In genomic region chr2:103084451-103084850, GRCm38 (mm10) we compare ENCODE assay signal across 10 mouse cellular contexts. TPM values are rescaled to one million over a fixed set of nuclear protein-coding genes. Genes with fewer than 3 reads are reported as not detected.
DNase-seq lines count a peak whose midpoint lies in the region; ATAC-seq and TF ChIP-seq lines count a peak whose summit lies in the region.
"Had no signal": no experiment of that assay in that cellular context is flagged by ENCODE, and none has a peak within 500 bp of the region (broad histone marks: within the 10 kb centered on the region; RNA-seq: fewer than 3 reads in every experiment).

No protein-coding gene starts in this region.

- H3K27ac ChIP-seq in heart, postnatal 0 days (ENCODE audit: low read depth), result no peak overlapping the region
- H3K27ac ChIP-seq in midbrain, embryonic 11.5 days (ENCODE audit: low read depth, low read length), result no peak overlapping the region
- H3K27ac ChIP-seq in midbrain, embryonic 13.5 days, result no peak overlapping the region
- H3K27ac ChIP-seq in forebrain, embryonic 11.5 days (ENCODE audit: low read depth, low read length), result no peak overlapping the region
- H3K27ac ChIP-seq: hindbrain, embryonic 15.5 days had no signal

- H3K9me3 ChIP-seq in heart, postnatal 0 days (replicated peaks; ENCODE audit: control insufficient read depth, low read length), result no peaks in the 10 kb centered on the region
- no peaks in the 10 kb centered on the region for H3K9me3 ChIP-seq in midbrain, embryonic 11.5 days (ENCODE audit: control insufficient read depth, low read length)
- no peaks in the 10 kb centered on the region for H3K9me3 ChIP-seq in midbrain, embryonic 13.5 days
- no peaks in the 10 kb centered on the region for H3K9me3 ChIP-seq in forebrain, embryonic 11.5 days (ENCODE audit: control insufficient read depth, low read length)
- H3K9me3 ChIP-seq: hindbrain, embryonic 15.5 days; megakaryocyte, embryonic 14.5 days had no signal

- H3K4me1 ChIP-seq in heart, postnatal 0 days (ENCODE audit: control insufficient read depth, insufficient read depth), result no peaks in the 10 kb centered on the region
- H3K4me1 ChIP-seq in midbrain, embryonic 11.5 days (ENCODE audit: control insufficient read depth, insufficient read depth, low read length), result no peaks in the 10 kb centered on the region
- 0 out of 2 replicates have a peak, but pooled peaks cover under 1% of the 10 kb centered on the region for H3K4me1 ChIP-seq in midbrain, embryonic 13.5 days (replicated peaks)
- H3K4me1 ChIP-seq in forebrain, embryonic 11.5 days (replicated peaks; ENCODE audit: control insufficient read depth, insufficient read depth, low read length), result 0 out of 2 replicates have a peak, but pooled peaks cover under 1% of the 10 kb centered on the region
- H3K4me1 ChIP-seq: hindbrain, embryonic 15.5 days; megakaryocyte, embryonic 14.5 days had no signal

- H3K27me3 ChIP-seq in heart, postnatal 0 days (ENCODE audit: control insufficient read depth, insufficient read depth, low read length), result no peaks in the 10 kb centered on the region
- H3K27me3 ChIP-seq in midbrain, embryonic 11.5 days (ENCODE audit: control insufficient read depth, insufficient read depth, low read length), result no peaks in the 10 kb centered on the region
- no peaks in the 10 kb centered on the region for H3K27me3 ChIP-seq in midbrain, embryonic 13.5 days
- H3K27me3 ChIP-seq in forebrain, embryonic 11.5 days (ENCODE audit: control insufficient read depth, insufficient read depth, low read length), result no peaks in the 10 kb centered on the region
- H3K27me3 ChIP-seq: hindbrain, embryonic 15.5 days; megakaryocyte, embryonic 14.5 days had no signal

- H3K9ac ChIP-seq in heart, postnatal 0 days (replicated peaks; ENCODE audit: low read depth, low read length), result no peak overlapping the region
- H3K9ac ChIP-seq in midbrain, embryonic 11.5 days (ENCODE audit: low read length), result no peak overlapping the region
- H3K9ac ChIP-seq in midbrain, embryonic 13.5 days (replicated peaks), result no peak overlapping the region
- no peak overlapping the region for H3K9ac ChIP-seq in forebrain, embryonic 11.5 days (ENCODE audit: low read length)
- H3K9ac ChIP-seq: hindbrain, embryonic 15.5 days had no signal

- DNase-seq in heart, postnatal 0 days (ENCODE audit: low spot score), result peak; percentile 39
- no peak for DNase-seq in heart, adult 11 months
- DNase-seq in midbrain, embryonic 11.5 days (ENCODE audit: low spot score, missing footprints), result peak; percentile 89
- peak; percentile 22 for DNase-seq in Muller cell, postnatal 12 days (ENCODE audit: inconsistent ontology term)
- DNase-seq in lung, postnatal 36 days, result peak; percentile 44
- no peak for DNase-seq in adrenal gland, adult 2 months
- DNase-seq in forebrain, embryonic 11.5 days (ENCODE audit: low spot score), result no peak

- 51% methylated on average over 5 of the region's 5 CpGs for WGBS in heart, postnatal 0 days
- WGBS in midbrain, embryonic 11.5 days, result 64% methylated on average over 5 of the region's 5 CpGs
- 65% methylated on average over 5 of the region's 5 CpGs for WGBS in midbrain, embryonic 13.5 days
- 55% methylated on average over 5 of the region's 5 CpGs for WGBS in forebrain, embryonic 11.5 days

- H3K4me3 ChIP-seq in heart, postnatal 0 days (ENCODE audit: low read depth, low read length), result no peak overlapping the region
- no peak overlapping the region for H3K4me3 ChIP-seq in midbrain, embryonic 11.5 days (ENCODE audit: low read depth, low read length)
- H3K4me3 ChIP-seq in midbrain, embryonic 13.5 days (replicated peaks), result no peak overlapping the region
- no peak overlapping the region for H3K4me3 ChIP-seq in forebrain, embryonic 11.5 days (ENCODE audit: low read depth, low read length)
- H3K4me3 ChIP-seq: hindbrain, embryonic 15.5 days; megakaryocyte, embryonic 14.5 days had no signal

- ATAC-seq in heart, postnatal 0 days (ENCODE audit: insufficient read depth, low read depth), result no peak
- ATAC-seq in midbrain, embryonic 11.5 days (ENCODE audit: low FRiP score), result no peak
- no peak for ATAC-seq in midbrain, embryonic 13.5 days
- ATAC-seq in forebrain, embryonic 11.5 days (replicated peaks; ENCODE audit: low FRiP score), result no peak

- peak; percentile 61 for TF ChIP-seq CTCF in heart, postnatal 0 days (IDR thresholded peaks at IDR 0.05; ENCODE audit: low read depth)

- no peak for TF ChIP-seq EP300 in heart, postnatal 0 days (IDR thresholded peaks at IDR 0.05; ENCODE audit: low read depth)

- H3K36me3 ChIP-seq in heart, postnatal 0 days (replicated peaks; ENCODE audit: control insufficient read depth, insufficient read depth, low read length), result peaks cover 29% of the 10 kb centered on the region
- H3K36me3 ChIP-seq in midbrain, embryonic 11.5 days (ENCODE audit: control insufficient read depth, insufficient read depth, low read length), result no peaks in the 10 kb centered on the region
- peaks cover 20% of the 10 kb centered on the region for H3K36me3 ChIP-seq in midbrain, embryonic 13.5 days
- no peaks in the 10 kb centered on the region; the same call in 1 of the 2 replicates for H3K36me3 ChIP-seq in forebrain, embryonic 11.5 days (ENCODE audit: control insufficient read depth, insufficient read depth, low read length)

- no peak overlapping the region for H3K4me2 ChIP-seq in heart, postnatal 0 days (ENCODE audit: low read depth, low read length)
- H3K4me2 ChIP-seq in midbrain, embryonic 11.5 days, result no peak overlapping the region
- no peak overlapping the region for H3K4me2 ChIP-seq in midbrain, embryonic 13.5 days (replicated peaks)
- no peak overlapping the region for H3K4me2 ChIP-seq in forebrain, embryonic 11.5 days (ENCODE audit: low read depth, low read length, severe bottlenecking)
- H3K4me2 ChIP-seq: hindbrain, embryonic 15.5 days had no signal

RNA-seq across cellular contexts. Expression of gene Apip, which starts 11.0 kb away (rescaled TPM):
- total RNA-seq in heart, postnatal 0 days (2014; rRNA removed; ENCODE audit: low replicate concordance), result 30.7 and 44.3 TPM in 2 replicates
- 63.9 and 68.1 TPM in 2 replicates for polyA plus RNA-seq in heart, postnatal 0 days (2015; fragmentation: Nextera tagmentation; extraction: Ambion mirVana)
- 60.0 and 61.8 TPM in 2 replicates for polyA plus RNA-seq in midbrain, embryonic 11.5 days (2014; fragmentation: Nextera tagmentation; extraction: Ambion mirVana)
- polyA plus RNA-seq in midbrain, embryonic 13.5 days (2015; fragmentation: Nextera tagmentation; extraction: Ambion mirVana), result 45.2 and 48.3 TPM in 2 replicates
- 10 to 100 TPM; 48.8 to 75.8 TPM for total RNA-seq in adrenal gland, adult 2 months (2021)
- polyA plus RNA-seq in adrenal gland, adult 2 months (2012; rRNA removed), result 17.2 and 17.4 TPM in 2 replicates
- polyA plus RNA-seq in forebrain, embryonic 11.5 days (2014; fragmentation: Nextera tagmentation; extraction: Ambion mirVana), result 55.7 and 58.7 TPM in 2 replicates

RNA-seq across cellular contexts. Expression of gene Pdhx, which starts 11.1 kb away (rescaled TPM):
- 50.5 and 81.3 TPM in 2 replicates for total RNA-seq in heart, postnatal 0 days (2014; rRNA removed; ENCODE audit: low replicate concordance)
- 91.4 and 99.2 TPM in 2 replicates for polyA plus RNA-seq in heart, postnatal 0 days (2015; fragmentation: Nextera tagmentation; extraction: Ambion mirVana)
- 54.4 and 57.7 TPM in 2 replicates for polyA plus RNA-seq in midbrain, embryonic 11.5 days (2014; fragmentation: Nextera tagmentation; extraction: Ambion mirVana)
- 61.7 and 65.7 TPM in 2 replicates for polyA plus RNA-seq in midbrain, embryonic 13.5 days (2015; fragmentation: Nextera tagmentation; extraction: Ambion mirVana)
- 100 to 1,000 TPM; 127 to 148 TPM for total RNA-seq in adrenal gland, adult 2 months (2021)
- 33.1 and 53.8 TPM in 2 replicates for polyA plus RNA-seq in adrenal gland, adult 2 months (2012; rRNA removed)
- polyA plus RNA-seq in forebrain, embryonic 11.5 days (2014; fragmentation: Nextera tagmentation; extraction: Ambion mirVana), result 45.3 and 48.0 TPM in 2 replicates

Comparison
In these comparisons a context has a peak if more than half of its experiments do, and no peak if none do; other contexts are left out.
1. DNase-seq: peak in heart, postnatal 0 days (single experiment), midbrain, embryonic 11.5 days (single experiment), Muller cell, postnatal 12 days (single experiment) and lung, postnatal 36 days (single experiment); none in heart, adult 11 months (single experiment), adrenal gland, adult 2 months (single experiment) and forebrain, embryonic 11.5 days (single experiment).